Comparison of ENCODE assay signal across 7 mouse cellular contexts in genomic region chr1:180568761-180569452, GRCm38 (mm10). TPM values are rescaled to one million over a fixed set of nuclear protein-coding genes. Genes with fewer than 3 reads are reported as not detected.
DNase-seq lines count a peak whose midpoint lies in the region; ATAC-seq lines count a peak whose summit lies in the region.

Parp1 (plus strand) TSS chr1:180568924.

- peak; percentile 98 for DNase-seq in adrenal gland, postnatal 14 days
- peak; percentile 97 for DNase-seq in embryonic facial prominence, embryonic 11.5 days (ENCODE audit: low spot score)
- peak; percentile 100 for DNase-seq in heart, adult 11 months
- peak; percentile 99 for DNase-seq in kidney, adult 18-20 months
- peak; percentile 99 for DNase-seq in limb, embryonic 11.5 days (ENCODE audit: low spot score)
- DNase-seq in midbrain, embryonic 14.5 days: peak; percentile 98
- peak; percentile 95 to 99 for DNase-seq in spleen, adult 18-20 months

- peak within 1 kb of the TSS; percentile 90 for H3K27ac ChIP-seq in embryonic facial prominence, embryonic 11.5 days (replicated peaks; ENCODE audit: low read depth, low read length)
- peak within 1 kb of the TSS; percentile 88 for H3K27ac ChIP-seq in limb, embryonic 11.5 days (replicated peaks; ENCODE audit: low read depth, low read length)
- peak within 1 kb of the TSS; percentile 87 for H3K27ac ChIP-seq in midbrain, embryonic 14.5 days (replicated peaks; ENCODE audit: low read depth, low read length)

- H3K9ac ChIP-seq in embryonic facial prominence, embryonic 11.5 days (replicated peaks; ENCODE audit: low read length): peak within 1 kb of the TSS; percentile 92
- H3K9ac ChIP-seq in limb, embryonic 11.5 days (ENCODE audit: low read length): peak within 1 kb of the TSS; percentile 81
- H3K9ac ChIP-seq in midbrain, embryonic 14.5 days (replicated peaks; ENCODE audit: low read length): peak within 1 kb of the TSS; percentile 82

- peaks cover 3% of the 10 kb centered on the region for H3K36me3 ChIP-seq in embryonic facial prominence, embryonic 11.5 days (replicated peaks; ENCODE audit: control insufficient read depth, insufficient read depth, low read depth, low read length)
- H3K36me3 ChIP-seq in limb, embryonic 11.5 days (ENCODE audit: control insufficient read depth, insufficient read depth, low read length): peaks cover 11% of the 10 kb centered on the region
- H3K36me3 ChIP-seq in midbrain, embryonic 14.5 days (ENCODE audit: control insufficient read depth, insufficient read depth, low read length): peaks cover 10% of the 10 kb centered on the region

- under 1% methylated on average over 67 of the region's 67 CpGs for WGBS in embryonic facial prominence, embryonic 11.5 days
- under 1% methylated on average over 60 of the region's 67 CpGs for WGBS in limb, embryonic 11.5 days
- under 1% methylated on average over 61 of the region's 67 CpGs for WGBS in midbrain, embryonic 14.5 days

- ATAC-seq in embryonic facial prominence, embryonic 11.5 days (replicated peaks; ENCODE audit: insufficient number of reproducible peaks, low FRiP score, low TSS enrichment, low read depth): peak; percentile 94
- ATAC-seq in limb, embryonic 11.5 days (ENCODE audit: insufficient number of reproducible peaks, low FRiP score, low TSS enrichment, low read depth): peak; percentile 94
- ATAC-seq in midbrain, embryonic 14.5 days (ENCODE audit: low FRiP score, low TSS enrichment): peak; percentile 98

- H3K9me3 ChIP-seq in embryonic facial prominence, embryonic 11.5 days (replicated peaks; ENCODE audit: control insufficient read depth, low read length): no peaks in the 10 kb centered on the region
- H3K9me3 ChIP-seq in limb, embryonic 11.5 days (ENCODE audit: control insufficient read depth, low read length): no peaks in the 10 kb centered on the region
- H3K9me3 ChIP-seq in midbrain, embryonic 14.5 days (ENCODE audit: control insufficient read depth, low read length): no peaks in the 10 kb centered on the region

- peak within 1 kb of the TSS; percentile 88 for H3K4me2 ChIP-seq in embryonic facial prominence, embryonic 11.5 days (ENCODE audit: low read depth, low read length)
- H3K4me2 ChIP-seq in limb, embryonic 11.5 days (ENCODE audit: low read depth, severe bottlenecking): peak within 1 kb of the TSS; percentile 90
- H3K4me2 ChIP-seq in midbrain, embryonic 14.5 days (ENCODE audit: low read length): peak within 1 kb of the TSS; percentile 96

- H3K27me3 ChIP-seq in embryonic facial prominence, embryonic 11.5 days (ENCODE audit: control insufficient read depth, insufficient read depth, low read length): no peaks in the 10 kb centered on the region
- no peaks in the 10 kb centered on the region for H3K27me3 ChIP-seq in limb, embryonic 11.5 days (ENCODE audit: control insufficient read depth, insufficient read depth, low read length)
- H3K27me3 ChIP-seq in midbrain, embryonic 14.5 days (ENCODE audit: control insufficient read depth, insufficient read depth, low read length): no peaks in the 10 kb centered on the region

- H3K4me3 ChIP-seq in embryonic facial prominence, embryonic 11.5 days (ENCODE audit: low read depth, low read length): peak within 1 kb of the TSS; percentile 87
- peak within 1 kb of the TSS; percentile 81 for H3K4me3 ChIP-seq in limb, embryonic 11.5 days (ENCODE audit: low read depth, low read length)
- H3K4me3 ChIP-seq in midbrain, embryonic 14.5 days (replicated peaks; ENCODE audit: low read depth, low read length): peak within 1 kb of the TSS; percentile 92

- H3K4me1 ChIP-seq in embryonic facial prominence, embryonic 11.5 days (ENCODE audit: control insufficient read depth, insufficient read depth, low read length): no peaks in the 10 kb centered on the region
- H3K4me1 ChIP-seq in limb, embryonic 11.5 days (ENCODE audit: control insufficient read depth, insufficient read depth, low read length): peaks cover 8% of the 10 kb centered on the region
- peaks cover 19% of the 10 kb centered on the region for H3K4me1 ChIP-seq in midbrain, embryonic 14.5 days (ENCODE audit: control insufficient read depth, insufficient read depth, low read length)

RNA-seq across cellular contexts. Expression of gene Parp1, which starts in this region (rescaled TPM):
- total RNA-seq in adrenal gland, postnatal 14 days (2021): 92.8 TPM in 2 replicates
- 163 and 181 TPM in 2 replicates for polyA plus RNA-seq in embryonic facial prominence, embryonic 11.5 days (2014; fragmentation: Nextera tagmentation; extraction: Ambion mirVana)
- polyA plus RNA-seq in limb, embryonic 11.5 days (2014; fragmentation: Nextera tagmentation; extraction: Ambion mirVana): 192 and 213 TPM in 2 replicates
- 73.9 and 97.4 TPM in 2 replicates for polyA plus RNA-seq in midbrain, embryonic 14.5 days (2014; fragmentation: Nextera tagmentation; extraction: Ambion mirVana)

Comparison
In these comparisons a context has a peak if more than half of its experiments do, and no peak if none do; other contexts are left out.
1. Peak in every context shown above with its lines: DNase-seq, ATAC-seq, H3K4me3 ChIP-seq and H3K27ac ChIP-seq.